Mouse (Mus musculus): ENCODE measurements at regions not wholly inside any gene's neighbourhood (a gene's known extent, or its start where the extent isn't known, plus 50 kb on each side); places are given as distances from the start of the nearest gene placed in this dataset.
A peak's percentile ranks its signal among the peaks of the same experiment; 100 is the strongest.

DNA sequence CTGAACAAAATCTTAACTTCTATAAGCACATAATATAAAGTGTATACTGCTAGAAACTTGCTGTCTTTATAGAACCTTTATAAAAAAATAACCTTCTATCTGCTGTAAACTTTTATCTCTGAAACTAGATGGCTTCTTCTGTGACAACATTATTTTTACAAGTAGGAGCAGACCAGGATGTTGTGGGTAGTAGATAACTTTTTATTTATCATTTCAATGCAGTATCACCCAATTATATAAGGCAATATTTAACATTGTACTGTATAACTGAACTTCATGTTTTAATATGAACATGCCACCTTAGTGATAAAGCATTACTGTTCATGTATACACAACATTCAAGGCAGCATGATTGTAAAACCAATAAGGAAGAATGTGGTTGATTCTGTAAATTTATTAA lies 5024.1 kb upstream of the Gm7489 start:
- DNase-seq (ENCODE audit: low read depth) = no peak
- no peak for TF ChIP-seq POLR2A (IDR thresholded peaks at IDR 0.05; ENCODE audit: borderline replicate concordance, extremely low read depth, insufficient read depth, insufficient read length, poor library complexity, severe bottlenecking)
- no peak for TF ChIP-seq CTCF (IDR thresholded peaks at IDR 0.05; ENCODE audit: borderline replicate concordance, extremely low read depth, insufficient read depth, insufficient read length)

DNA sequence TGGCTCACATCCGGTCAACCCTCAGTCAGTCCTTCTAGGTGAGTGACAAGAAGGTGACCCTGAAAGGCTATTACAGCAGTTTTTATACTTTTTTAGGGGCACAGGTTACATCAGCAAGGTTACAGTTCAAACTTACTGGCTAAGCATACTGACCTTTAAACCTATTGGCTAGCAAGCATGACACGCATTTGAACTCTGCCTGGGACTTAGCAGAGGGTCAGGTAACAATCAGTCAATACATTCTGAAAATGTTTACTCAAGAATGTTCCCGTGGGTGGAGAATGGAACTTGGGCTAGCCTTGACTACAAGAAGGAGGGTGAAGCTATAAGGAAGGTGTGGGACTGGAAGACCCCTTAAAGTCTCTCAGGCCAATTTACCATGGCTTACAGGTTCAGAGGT lies 4986.2 kb upstream of the Gm7489 start:
- TF ChIP-seq CTCF (IDR thresholded peaks at IDR 0.05; ENCODE audit: borderline replicate concordance, extremely low read depth, insufficient read depth, insufficient read length) (no peak), POLR2A (IDR thresholded peaks at IDR 0.05; ENCODE audit: borderline replicate concordance, extremely low read depth, insufficient read depth, insufficient read length, poor library complexity, severe bottlenecking) (no peak)

DNA sequence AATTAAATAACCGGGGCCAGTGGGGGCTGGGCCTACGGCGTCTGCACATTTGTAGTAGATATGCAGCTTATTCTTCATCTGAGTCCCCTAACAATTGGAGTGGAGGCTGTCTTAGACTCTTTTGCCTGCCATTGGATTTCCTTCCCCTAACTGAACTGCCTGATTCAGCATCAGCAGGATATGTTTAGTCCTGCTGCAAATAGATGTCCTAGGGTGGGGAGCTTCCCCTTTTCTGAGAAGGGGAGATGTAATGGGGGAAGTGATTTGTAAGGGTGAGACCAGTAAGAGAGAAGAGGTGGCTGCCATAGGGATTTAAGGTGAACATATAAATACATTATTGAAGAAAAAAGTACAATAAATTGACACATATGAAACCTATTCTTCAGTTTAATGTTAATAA lies 4980.0 kb upstream of the Gm7489 start:
- DNase-seq (ENCODE audit: low read depth) = no peak
- TF ChIP-seq POLR2A (IDR thresholded peaks at IDR 0.05; ENCODE audit: borderline replicate concordance, extremely low read depth, insufficient read depth, insufficient read length, poor library complexity, severe bottlenecking) = no peak

More for the DNA sequence above, 4986.2 kb upstream of the Gm7489 start:
- no peak for DNase-seq (ENCODE audit: low read depth)

DNA sequence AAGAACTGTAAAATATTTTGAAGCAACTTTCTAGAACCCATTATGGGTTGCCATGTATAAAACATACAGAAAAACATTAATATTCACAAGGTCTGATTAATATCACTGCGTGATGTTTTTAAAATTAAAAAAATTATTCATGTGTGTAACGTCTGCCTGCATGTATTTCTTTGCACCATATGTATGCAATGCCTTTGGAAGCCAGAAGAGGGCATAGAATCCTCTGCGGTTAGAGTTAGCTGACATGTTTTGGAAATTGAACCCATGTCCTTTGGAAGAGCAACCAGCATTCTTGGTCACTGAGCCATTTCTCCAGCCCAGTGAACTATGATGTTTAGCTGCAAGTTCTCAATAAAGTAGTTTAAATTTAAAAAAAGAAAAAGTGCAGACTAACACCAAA lies 4958.8 kb upstream of the Gm7489 start:
- no peak for TF ChIP-seq POLR2A (IDR thresholded peaks at IDR 0.05; ENCODE audit: borderline replicate concordance, extremely low read depth, insufficient read depth, insufficient read length, poor library complexity, severe bottlenecking)
- peak; percentile 28; the same call in 1 of the 2 replicates for TF ChIP-seq CTCF (IDR thresholded peaks at IDR 0.05; ENCODE audit: borderline replicate concordance, extremely low read depth, insufficient read depth, insufficient read length)
- DNase-seq (ENCODE audit: low read depth) = peak; percentile 12

DNA sequence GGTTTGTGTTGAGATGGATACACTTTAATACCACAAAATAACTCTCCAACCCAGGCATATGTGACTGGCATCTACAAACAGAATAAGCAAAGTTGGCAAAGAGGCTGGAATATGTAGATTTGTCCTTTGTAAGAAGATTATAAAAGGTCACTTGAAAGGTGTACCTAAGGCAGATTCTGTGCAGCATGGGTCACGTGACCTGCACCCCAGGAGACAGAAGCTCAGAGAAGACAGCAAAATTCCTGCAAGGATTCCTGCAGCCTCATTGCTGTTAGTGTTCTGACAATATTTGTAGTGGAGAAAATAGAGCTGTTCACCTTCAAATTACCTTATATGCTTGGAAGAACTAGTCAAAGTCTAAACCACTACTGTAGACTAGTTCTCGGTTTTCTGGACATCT lies 4938.6 kb upstream of the Gm7489 start:
- TF ChIP-seq POLR2A (IDR thresholded peaks at IDR 0.05; ENCODE audit: borderline replicate concordance, extremely low read depth, insufficient read depth, insufficient read length, poor library complexity, severe bottlenecking) = no peak
- TF ChIP-seq CTCF (IDR thresholded peaks at IDR 0.05; ENCODE audit: borderline replicate concordance, extremely low read depth, insufficient read depth, insufficient read length) = no peak
- DNase-seq (ENCODE audit: low read depth) = no peak

DNA sequence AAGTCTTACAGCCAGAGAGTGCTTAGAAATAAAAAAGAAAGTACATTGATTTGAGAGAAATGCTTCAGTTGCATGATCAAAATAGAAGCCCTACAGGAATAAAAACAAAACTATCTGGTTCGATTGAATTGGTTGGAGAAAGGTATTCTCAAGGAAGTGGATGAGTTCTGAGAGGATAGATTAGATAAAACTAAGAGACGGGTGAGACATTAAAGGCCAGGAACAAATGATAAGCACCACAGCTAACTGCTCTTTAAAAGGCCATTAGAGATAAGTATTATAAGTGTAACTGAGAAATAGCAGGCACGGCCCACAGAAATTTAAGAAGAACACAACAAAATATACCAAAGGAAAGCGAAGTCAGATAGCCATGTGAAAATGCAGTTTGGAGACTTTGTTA lies 4908.5 kb upstream of the Gm7489 start:
- TF ChIP-seq POLR2A (IDR thresholded peaks at IDR 0.05; ENCODE audit: borderline replicate concordance, extremely low read depth, insufficient read depth, insufficient read length, poor library complexity, severe bottlenecking) (no peak), CTCF (IDR thresholded peaks at IDR 0.05; ENCODE audit: borderline replicate concordance, extremely low read depth, insufficient read depth, insufficient read length) (no peak)

DNA sequence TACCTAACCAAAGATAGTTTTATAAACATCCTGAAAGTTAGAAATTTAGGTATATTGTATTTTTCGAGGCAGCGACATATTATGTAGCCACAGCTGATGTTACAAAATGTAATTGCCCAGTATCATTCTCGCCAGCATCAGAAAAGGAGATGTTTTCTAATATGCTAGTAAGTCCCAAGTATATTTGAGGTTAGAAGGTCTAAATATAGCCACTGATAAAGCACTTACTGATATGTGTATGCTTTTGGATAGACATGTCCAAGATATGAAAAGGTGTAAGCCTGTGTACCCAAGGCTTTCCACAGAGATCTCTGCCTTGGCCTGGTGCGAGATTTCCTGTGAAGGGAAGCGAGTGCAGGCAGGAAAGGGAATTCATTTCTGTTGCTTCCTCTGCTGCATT lies 4908.1 kb upstream of the Gm7489 start:
- DNase-seq (ENCODE audit: low read depth) = no peak
- TF ChIP-seq POLR2A (IDR thresholded peaks at IDR 0.05; ENCODE audit: borderline replicate concordance, extremely low read depth, insufficient read depth, insufficient read length, poor library complexity, severe bottlenecking) = no peak
- TF ChIP-seq CTCF (IDR thresholded peaks at IDR 0.05; ENCODE audit: borderline replicate concordance, extremely low read depth, insufficient read depth, insufficient read length) = no peak

More for the DNA sequence above, 4908.5 kb upstream of the Gm7489 start:
- no peak for DNase-seq (ENCODE audit: low read depth)
